Mouse (Mus musculus) E14TG2a.4 (cell line): ENCODE measurements at regions not wholly inside any gene's neighbourhood (a gene's known extent, or its start where the extent isn't known, plus 50 kb on each side); places are given as distances from the start of the nearest gene placed in this dataset.

Experiments
- CTCF ChIP-seq: conservative IDR thresholded peaks from 2 replicates; pipeline ENCODE4 v1.5.1; 2014; ENCODE audit warnings: low read length
- NANOG ChIP-seq: IDR thresholded peaks from 2 replicates; pipeline ENCODE4 v1.6.1; 2014; ENCODE audit warnings: borderline replicate concordance, low read length, mixed read lengths
- POU5F1 ChIP-seq: IDR thresholded peaks from 2 replicates; pipeline ENCODE4 v1.6.1; 2014; ENCODE audit warnings: low read length, borderline replicate concordance

- TF ChIP-seq CTCF (no peak), POU5F1 (no peak), NANOG (no peak)
Observed at GRCm38 (mm10) chr9:98667072-98667471, 65.6 kb upstream of the Mrps22 start.
